Mouse (Mus musculus) neural tube, embryonic 13.5 days (tissue): ENCODE data around the gene Olfr688. TPM values are rescaled to one million over a fixed set of nuclear protein-coding genes. Genes with fewer than 3 reads are reported as not detected.

ENCODE experiments used
- ATAC-seq: fragments of 200-750 bp; cut with Nextera tagmentation; 2 replicates; pipeline ENCODE4 v1.8.0; 2017; ENCODE audit warnings: low read depth, mild to moderate bottlenecking, moderate TSS enrichment, moderate library complexity
- H3K27ac ChIP-seq: fragments of 300-500 bp; sonication (generic); replicated peaks from 2 replicates; pipeline ENCODE4 v1.5.1; 2015; ENCODE audit warnings: moderate library complexity, mild to moderate bottlenecking, inconsistent platforms
- H3K27me3 ChIP-seq: fragments of 300-500 bp; sonication (generic); 2 replicates; pipeline ENCODE4 v1.6.1; 2015; ENCODE audit warnings: mild to moderate bottlenecking, inconsistent platforms
- H3K36me3 ChIP-seq: fragments of 300-500 bp; sonication (generic); 2 replicates; pipeline ENCODE4 v1.6.1; 2015; ENCODE audit warnings: mild to moderate bottlenecking, inconsistent platforms
- H3K4me1 ChIP-seq: fragments of 300-500 bp; sonication (generic); replicated peaks from 2 replicates; pipeline ENCODE4 v1.6.1; 2015; ENCODE audit warnings: inconsistent platforms
- H3K4me2 ChIP-seq: fragments of 300-500 bp; sonication (generic); 2 replicates; pipeline ENCODE4 v1.6.1; 2015; ENCODE audit warnings: inconsistent platforms, mild to moderate bottlenecking, moderate library complexity
- H3K4me3 ChIP-seq: fragments of 300-500 bp; sonication (generic); 2 replicates; pipeline ENCODE4 v1.5.1; 2015; ENCODE audit warnings: mild to moderate bottlenecking, inconsistent platforms
- H3K9ac ChIP-seq: fragments of 300-500 bp; sonication (generic); 2 replicates; pipeline ENCODE4 v1.6.1; 2015; ENCODE audit warnings: moderate library complexity, mild to moderate bottlenecking, inconsistent platforms
- H3K9me3 ChIP-seq: fragments of 300-500 bp; sonication (generic); 2 replicates; pipeline ENCODE4 v1.6.1; 2016; ENCODE audit warnings: inconsistent platforms
- WGBS: fragments of 180-500 bp; shearing (Covaris S2); methylation state at CpG from one replicate; pipeline ENCODE4 v1.1.7; 2015; 5-methylcytosine and 5-hydroxymethylcytosine counted together
- polyA plus RNA-seq: library from polyadenylated mRNA; unstranded; fragments of >200 nt; fragmentation: Nextera tagmentation; extraction: Ambion mirVana; gene quantifications from 2 replicates; pipeline ENCODE4 v1.2.1, GENCODE M21; 2015

The Olfr688 gene
- not detected in 2 replicates for polyA plus RNA-seq

- H3K27me3 ChIP-seq, result no peaks in the 10 kb centered on the region
- no peaks in the 10 kb centered on the region for H3K36me3 ChIP-seq
- H3K4me1 ChIP-seq, result no peaks in the 10 kb centered on the region
- 78% methylated on average over 6 of the region's 6 CpGs for WGBS
- ATAC-seq, result no peak
- no peak within 1 kb of the TSS for H3K4me2 ChIP-seq
- H3K9me3 ChIP-seq, result no peaks in the 10 kb centered on the region
- no peak within 1 kb of the TSS for H3K27ac ChIP-seq
- no peak within 1 kb of the TSS for H3K9ac ChIP-seq
- no peak within 1 kb of the TSS for H3K4me3 ChIP-seq
Observed at GRCm38 (mm10) chr7:105287795-105288194, at the start of gene Olfr688. Gene Olfr688 (plus strand): TSS chr7:105288095.

- H3K4me2 ChIP-seq, result no peak overlapping the region
- 86% methylated on average over 3 of the region's 3 CpGs for WGBS
Observed at GRCm38 (mm10) chr7:105247671-105248070, 40.2 kb upstream of the Olfr688 start.

GRCm38 (mm10) chr7:105248197-105248596 lies 39.7 kb upstream of the Olfr688 start:
- Histone ChIP-seq H3K4me1 (no peaks in the 10 kb centered on the region), H3K27ac (no peak overlapping the region), H3K9me3 (no peaks in the 10 kb centered on the region), H3K36me3 (no peaks in the 10 kb centered on the region), H3K4me3 (no peak overlapping the region), H3K27me3 (no peaks in the 10 kb centered on the region), H3K9ac (no peak overlapping the region), H3K4me2 (no peak overlapping the region)
- no peak for ATAC-seq
- 72% methylated on average over 1 of the region's 1 CpGs for WGBS

More at GRCm38 (mm10) chr7:105247671-105248070, 40.2 kb upstream of the Olfr688 start:
- Histone ChIP-seq H3K9ac (no peak overlapping the region), H3K27ac (no peak overlapping the region), H3K9me3 (no peaks in the 10 kb centered on the region), H3K4me3 (no peak overlapping the region), H3K27me3 (no peaks in the 10 kb centered on the region), H3K4me1 (no peaks in the 10 kb centered on the region), H3K36me3 (no peaks in the 10 kb centered on the region)
- ATAC-seq, result no peak

- Histone ChIP-seq H3K27ac (no peak overlapping the region), H3K4me2 (no peak overlapping the region), H3K27me3 (no peaks in the 10 kb centered on the region), H3K9ac (no peak overlapping the region), H3K36me3 (no peaks in the 10 kb centered on the region), H3K4me1 (no peaks in the 10 kb centered on the region), H3K9me3 (no peaks in the 10 kb centered on the region), H3K4me3 (no peak overlapping the region)
- ATAC-seq, result no peak
- WGBS, result 67% methylated on average over 5 of the region's 5 CpGs
Observed at GRCm38 (mm10) chr7:105256656-105257055, 31.2 kb upstream of the Olfr688 start.

GRCm38 (mm10) chr7:105272426-105272825 lies 15.5 kb upstream of the Olfr688 start:
- ATAC-seq, result no peak

GRCm38 (mm10) chr7:105290051-105290450 lies 2.2 kb downstream of the Olfr688 start:
- no peak for ATAC-seq
- no peak overlapping the region for H3K4me3 ChIP-seq
- no peaks in the 10 kb centered on the region for H3K4me1 ChIP-seq
- H3K4me2 ChIP-seq, result no peak overlapping the region
- no peaks in the 10 kb centered on the region for H3K27me3 ChIP-seq
- H3K36me3 ChIP-seq, result no peaks in the 10 kb centered on the region
- H3K9me3 ChIP-seq, result no peaks in the 10 kb centered on the region
- no peak overlapping the region for H3K27ac ChIP-seq
- no peak overlapping the region for H3K9ac ChIP-seq

More at GRCm38 (mm10) chr7:105272426-105272825, 15.5 kb upstream of the Olfr688 start:
- Histone ChIP-seq H3K4me1 (no peaks in the 10 kb centered on the region), H3K4me2 (no peak overlapping the region), H3K36me3 (no peaks in the 10 kb centered on the region), H3K27me3 (no peaks in the 10 kb centered on the region), H3K4me3 (no peak overlapping the region), H3K9me3 (no peaks in the 10 kb centered on the region), H3K27ac (no peak overlapping the region), H3K9ac (no peak overlapping the region)
- WGBS, result 68% methylated on average over 7 of the region's 7 CpGs

GRCm38 (mm10) chr7:105310865-105311264 lies 23.0 kb downstream of the Olfr688 start, which contains the start of gene Olfr689:
Gene Olfr689 (plus strand): TSS chr7:105311165.
- Histone ChIP-seq H3K4me2 (no peak within 1 kb of the TSS), H3K9ac (no peak within 1 kb of the TSS), H3K9me3 (no peaks in the 10 kb centered on the region), H3K4me3 (no peak within 1 kb of the TSS), H3K27me3 (no peaks in the 10 kb centered on the region), H3K36me3 (no peaks in the 10 kb centered on the region), H3K4me1 (no peaks in the 10 kb centered on the region), H3K27ac (no peak within 1 kb of the TSS)
- ATAC-seq, result no peak
- WGBS, result 70% methylated on average over 1 of the region's 1 CpGs

- no peaks in the 10 kb centered on the region for H3K27me3 ChIP-seq
- no peak overlapping the region for H3K9ac ChIP-seq
- H3K36me3 ChIP-seq, result no peaks in the 10 kb centered on the region
- WGBS, result 82% methylated on average over 2 of the region's 2 CpGs
- H3K27ac ChIP-seq, result no peak overlapping the region
- no peaks in the 10 kb centered on the region for H3K4me1 ChIP-seq
- no peak overlapping the region for H3K4me2 ChIP-seq
- no peak overlapping the region for H3K4me3 ChIP-seq
- H3K9me3 ChIP-seq, result no peaks in the 10 kb centered on the region
- no peak for ATAC-seq
Observed at GRCm38 (mm10) chr7:105325302-105325701, 37.4 kb downstream of the Olfr688 start.

GRCm38 (mm10) chr7:105334004-105334403 lies 46.1 kb downstream of the Olfr688 start, which contains the start of gene Olfr690:
Gene Olfr690 (minus strand): TSS chr7:105334104.
- H3K27ac ChIP-seq, result no peak within 1 kb of the TSS
- WGBS, result 86% methylated on average over 1 of the region's 1 CpGs
- ATAC-seq, result no peak

More at GRCm38 (mm10) chr7:105334004-105334403, 46.1 kb downstream of the Olfr688 start, which contains the start of gene Olfr690:
- no peak within 1 kb of the TSS for H3K4me2 ChIP-seq
- no peak within 1 kb of the TSS for H3K9ac ChIP-seq
- no peaks in the 10 kb centered on the region for H3K4me1 ChIP-seq
- H3K9me3 ChIP-seq, result no peaks in the 10 kb centered on the region
- H3K4me3 ChIP-seq, result no peak within 1 kb of the TSS
- H3K27me3 ChIP-seq, result no peaks in the 10 kb centered on the region
- H3K36me3 ChIP-seq, result no peaks in the 10 kb centered on the region

Other genes with a start within 250 kb of the Olfr688 start
- not detected in 2 replicates for gene Olfr677, start 236.7 kb upstream of the Olfr688 start, polyA plus RNA-seq
- not detected in 2 replicates for gene Olfr678, start 223.6 kb upstream of the Olfr688 start, polyA plus RNA-seq
- gene Olfr679, start 206.9 kb upstream of the Olfr688 start, polyA plus RNA-seq, result not detected in 2 replicates
- not detected in 2 replicates for gene Olfr680-ps1, start 195.3 kb upstream of the Olfr688 start, polyA plus RNA-seq
- gene Olfr681, start 171.3 kb upstream of the Olfr688 start, polyA plus RNA-seq, result not detected in 2 replicates
- gene Olfr683, start 141.1 kb upstream of the Olfr688 start, polyA plus RNA-seq, result not detected in 2 replicates
- not detected in 2 replicates for gene Olfr684, start 124.4 kb upstream of the Olfr688 start, polyA plus RNA-seq
- gene Olfr685, start 102.1 kb upstream of the Olfr688 start, polyA plus RNA-seq, result not detected in 2 replicates
- not detected in 2 replicates for gene Olfr686, start 80.6 kb upstream of the Olfr688 start, polyA plus RNA-seq
- gene Olfr689, start 23.1 kb downstream of the Olfr688 start, polyA plus RNA-seq, result 0.06 TPM in 1 of 2 replicates, not detected in the other
- gene Olfr690, start 46.0 kb downstream of the Olfr688 start, polyA plus RNA-seq, result not detected in 2 replicates
- gene Olfr691, start 54.2 kb downstream of the Olfr688 start, polyA plus RNA-seq, result 0.29 TPM in 1 of 2 replicates, not detected in the other
- gene Olfr692, start 80.1 kb downstream of the Olfr688 start, polyA plus RNA-seq, result not detected in 2 replicates
- not detected in 2 replicates for gene Gm5901, start 86.9 kb downstream of the Olfr688 start, polyA plus RNA-seq
- gene Fam160a2, start 112.0 kb downstream of the Olfr688 start, polyA plus RNA-seq, result 36.7 and 43.2 TPM in 2 replicates
- 0.20 TPM in 1 of 2 replicates, not detected in the other for gene Cnga4, start 116.5 kb downstream of the Olfr688 start, polyA plus RNA-seq
- 2.1 and 2.5 TPM in 2 replicates for gene Cckbr, start 137.6 kb downstream of the Olfr688 start, polyA plus RNA-seq
- 30.8 and 31.6 TPM in 2 replicates for gene Cavin3, start 194.2 kb downstream of the Olfr688 start, polyA plus RNA-seq